Mouse (Mus musculus): Measurements from ENCODE around the gene Commd1. TPM values are rescaled to one million over a fixed set of nuclear protein-coding genes. Genes with fewer than 3 reads are reported as not detected.

The Commd1 gene
- polyA plus RNA-seq, 1 experiment from 2014 or later: 368 TPM

DNA sequence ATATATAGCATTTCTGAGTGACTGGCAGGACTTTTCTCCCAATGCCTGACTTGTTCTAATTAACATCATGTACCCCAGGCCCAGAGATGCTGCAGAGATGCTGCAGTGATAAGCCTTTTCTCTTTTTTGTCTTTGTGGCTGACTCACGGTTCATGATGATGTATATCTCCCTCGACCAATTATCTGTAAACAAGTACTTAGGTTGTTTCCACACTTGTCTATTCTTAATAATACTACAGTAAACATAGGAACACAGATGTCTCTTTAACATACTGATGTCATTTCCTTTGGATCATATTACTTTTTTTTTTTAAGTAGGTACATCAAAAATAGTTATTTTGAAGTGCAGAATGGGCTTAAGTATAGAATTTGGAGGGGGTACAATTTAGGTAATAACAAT lies 79.3 kb downstream of the Commd1 start:
- no peaks in the 10 kb centered on the region for H3K36me3 ChIP-seq
- WGBS: 39% methylated on average over 2 of the region's 2 CpGs

DNA sequence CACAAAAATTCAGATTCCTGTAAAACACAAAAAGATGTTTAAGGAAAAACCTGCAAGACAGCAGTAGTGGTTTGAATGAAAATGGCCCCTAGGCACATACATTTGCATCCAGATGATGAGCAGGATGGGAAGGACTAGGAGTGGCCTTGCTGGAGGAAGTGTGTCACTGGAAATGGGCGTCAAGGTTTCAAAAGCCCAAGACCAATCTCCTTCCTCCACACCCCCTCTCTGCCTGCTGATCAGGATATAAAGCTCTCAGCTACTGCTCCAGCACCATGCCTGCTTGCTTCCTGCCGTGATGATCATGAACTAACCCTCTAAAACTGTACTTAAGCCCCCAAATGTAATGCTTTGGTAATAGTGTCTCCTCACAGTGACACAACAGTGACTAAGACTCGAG lies 82.1 kb downstream of the Commd1 start:
- no peak for ATAC-seq (ENCODE audit: borderline replicate concordance, extremely low read depth, low FRiP score, low TSS enrichment)
- Histone ChIP-seq H3K4me2 (no peak overlapping the region), H3K36me3 (no peaks in the 10 kb centered on the region), H3K4me3 (no peak overlapping the region), H3K4me1 (no peaks in the 10 kb centered on the region), H3K27ac (no peak overlapping the region), H3K27me3 (no peaks in the 10 kb centered on the region), H3K9me3 (no peaks in the 10 kb centered on the region), H3K9ac (no peak overlapping the region)
- WGBS: 71% methylated on average over 3 of the region's 3 CpGs

More for the DNA sequence above, 79.3 kb downstream of the Commd1 start:
- H3K4me1 ChIP-seq: no peaks in the 10 kb centered on the region
- H3K27ac ChIP-seq: no peak overlapping the region
- H3K9ac ChIP-seq: no peak overlapping the region
- no peak overlapping the region for H3K4me2 ChIP-seq
- no peaks in the 10 kb centered on the region for H3K27me3 ChIP-seq
- H3K9me3 ChIP-seq: no peaks in the 10 kb centered on the region
- ATAC-seq (ENCODE audit: borderline replicate concordance, extremely low read depth, low FRiP score, low TSS enrichment): no peak
- H3K4me3 ChIP-seq: no peak overlapping the region

DNA sequence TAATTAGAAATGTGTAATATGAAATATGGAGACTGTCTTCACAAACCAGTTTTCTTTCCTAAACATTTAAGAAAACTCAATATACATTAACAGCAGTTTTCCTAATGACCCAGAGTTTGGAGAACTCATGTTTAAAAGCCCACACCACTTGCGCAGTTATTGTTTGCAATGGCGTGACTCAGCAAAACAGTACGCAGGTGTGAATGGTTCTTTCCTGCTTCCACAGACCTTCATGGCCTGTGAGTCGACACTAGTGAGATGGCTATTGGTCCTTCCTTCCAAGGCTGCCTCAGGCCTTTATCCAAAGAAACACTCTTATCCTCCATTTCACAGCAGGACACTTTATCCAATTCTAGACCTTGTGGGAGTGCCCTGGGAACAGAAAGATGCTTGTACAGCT lies 84.5 kb downstream of the Commd1 start:
- Histone ChIP-seq H3K4me2 (no peak overlapping the region), H3K9ac (no peak overlapping the region), H3K27ac (no peak overlapping the region), H3K36me3 (no peaks in the 10 kb centered on the region), H3K27me3 (no peaks in the 10 kb centered on the region), H3K4me3 (no peak overlapping the region), H3K9me3 (no peaks in the 10 kb centered on the region), H3K4me1 (no peaks in the 10 kb centered on the region)
- ATAC-seq (ENCODE audit: borderline replicate concordance, extremely low read depth, low FRiP score, low TSS enrichment): no peak
- 90% methylated on average over 4 of the region's 4 CpGs for WGBS

DNA sequence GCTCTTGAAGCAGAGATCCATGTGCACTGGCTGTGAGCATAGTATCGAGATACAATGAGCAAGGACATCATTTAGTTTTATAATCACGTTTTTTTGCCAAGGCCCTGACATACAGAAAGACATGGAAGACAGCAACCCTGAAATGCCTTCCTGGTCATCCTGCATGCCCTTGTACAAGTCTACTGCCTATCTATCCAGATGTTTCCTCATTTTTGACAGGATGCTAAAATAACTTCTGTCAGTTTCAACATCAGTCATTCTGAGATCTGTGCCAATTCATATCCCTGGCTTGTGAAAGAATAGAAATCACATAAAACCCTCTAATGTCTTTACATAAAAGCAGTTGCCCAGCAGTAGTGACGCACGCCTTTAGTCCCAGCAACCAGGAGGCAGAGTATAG lies 85.1 kb downstream of the Commd1 start:
- WGBS: 78% methylated on average over 4 of the region's 4 CpGs
- no peak overlapping the region for H3K9ac ChIP-seq
- no peak overlapping the region for H3K4me2 ChIP-seq
- H3K9me3 ChIP-seq: no peaks in the 10 kb centered on the region
- ATAC-seq (ENCODE audit: borderline replicate concordance, extremely low read depth, low FRiP score, low TSS enrichment): no peak
- H3K27me3 ChIP-seq: no peaks in the 10 kb centered on the region
- H3K27ac ChIP-seq: no peak overlapping the region
- H3K36me3 ChIP-seq: no peaks in the 10 kb centered on the region
- no peaks in the 10 kb centered on the region for H3K4me1 ChIP-seq
- H3K4me3 ChIP-seq: no peak overlapping the region

DNA sequence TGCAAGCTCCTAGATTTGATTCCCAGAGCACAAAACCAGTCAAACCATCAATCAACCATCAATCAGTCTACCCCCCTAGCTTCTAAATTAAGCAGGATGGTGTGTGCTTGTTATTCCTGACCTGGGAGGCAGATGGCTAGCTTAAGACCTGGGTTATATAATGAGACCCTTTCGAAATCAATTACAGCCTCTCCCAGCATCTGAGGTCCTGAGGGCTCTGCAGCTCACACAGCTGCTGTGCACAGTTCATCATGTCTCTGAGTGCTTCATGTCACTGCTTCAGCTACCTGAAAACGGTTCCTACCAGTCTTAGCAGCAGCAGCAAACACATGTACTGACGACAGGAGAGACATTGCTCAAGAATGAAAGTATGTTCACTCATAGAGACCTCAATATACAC lies 89.1 kb downstream of the Commd1 start:
- Histone ChIP-seq H3K4me2 (no peak overlapping the region), H3K4me1 (no peaks in the 10 kb centered on the region), H3K4me3 (no peak overlapping the region), H3K27me3 (no peaks in the 10 kb centered on the region), H3K9me3 (no peaks in the 10 kb centered on the region), H3K9ac (no peak overlapping the region), H3K36me3 (no peaks in the 10 kb centered on the region), H3K27ac (no peak overlapping the region)
- WGBS: 64% methylated on average over 3 of the region's 3 CpGs
- no peak for ATAC-seq (ENCODE audit: borderline replicate concordance, extremely low read depth, low FRiP score, low TSS enrichment)

DNA sequence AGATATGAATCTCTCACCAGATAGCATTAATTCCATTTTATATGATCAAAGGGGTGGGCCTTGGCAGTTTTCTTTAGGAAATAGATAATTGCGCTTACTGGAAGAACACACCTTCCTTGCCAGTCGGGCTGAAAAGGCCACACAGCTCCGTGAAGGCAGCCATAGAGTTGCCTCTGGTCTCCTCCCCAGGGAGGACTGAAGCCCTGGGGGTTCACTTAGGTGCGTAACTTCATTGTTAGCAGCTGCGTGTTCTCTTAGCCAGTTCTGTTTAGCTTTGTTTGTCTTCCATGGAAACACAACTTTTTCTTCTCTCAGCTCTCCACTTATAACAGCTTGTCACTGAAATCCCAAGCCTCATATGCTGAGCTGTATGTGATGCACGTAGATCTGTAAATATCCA lies 89.7 kb downstream of the Commd1 start:
- Histone ChIP-seq H3K36me3 (no peaks in the 10 kb centered on the region), H3K9ac (no peak overlapping the region), H3K9me3 (no peaks in the 10 kb centered on the region), H3K4me2 (no peak overlapping the region), H3K27me3 (no peaks in the 10 kb centered on the region), H3K27ac (no peak overlapping the region), H3K4me1 (no peaks in the 10 kb centered on the region), H3K4me3 (no peak overlapping the region)
- WGBS: 77% methylated on average over 6 of the region's 6 CpGs
- ATAC-seq (ENCODE audit: borderline replicate concordance, extremely low read depth, low FRiP score, low TSS enrichment): no peak

DNA sequence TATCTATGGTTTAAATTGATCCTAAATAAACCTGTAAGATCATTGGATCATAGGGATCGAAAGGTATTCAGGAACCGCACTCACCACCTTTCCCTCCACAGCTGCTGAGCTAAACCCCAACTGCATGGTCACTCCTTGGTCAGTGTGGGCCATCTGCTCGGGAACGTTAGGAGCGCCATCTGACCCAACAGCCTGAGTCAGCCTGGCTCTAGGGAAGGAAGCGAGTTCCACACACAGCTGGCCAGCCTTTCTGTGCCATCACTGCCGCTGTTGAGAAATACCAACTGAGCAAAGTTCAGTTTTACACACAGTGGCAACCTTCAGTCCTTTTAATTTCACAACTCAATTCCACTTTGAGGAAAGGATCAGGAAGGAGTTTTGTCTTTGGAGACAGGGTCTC lies 90.3 kb downstream of the Commd1 start:
- WGBS: 76% methylated on average over 7 of the region's 7 CpGs

DNA sequence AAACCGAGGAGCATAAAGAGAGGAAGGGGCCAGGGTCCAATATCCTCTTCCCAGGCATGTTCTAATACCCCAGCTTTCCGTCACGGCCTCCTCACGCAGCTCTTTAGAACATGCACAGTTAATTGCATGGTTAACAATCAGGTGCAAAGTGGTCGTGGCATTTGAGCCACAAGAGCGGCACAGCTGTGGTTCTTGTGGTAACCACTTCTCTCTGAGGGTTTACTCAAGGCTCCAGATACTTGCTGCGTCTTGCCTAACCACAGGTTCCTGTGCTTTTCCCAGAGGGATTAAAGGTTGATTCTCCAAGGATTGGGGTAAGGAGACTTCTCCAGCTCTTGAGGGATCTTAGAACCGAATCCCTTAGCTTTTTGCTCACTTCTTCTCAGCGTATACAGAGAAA lies 90.9 kb downstream of the Commd1 start:
- no peaks in the 10 kb centered on the region for H3K36me3 ChIP-seq
- no peak overlapping the region for H3K27ac ChIP-seq
- H3K4me3 ChIP-seq: no peak overlapping the region
- no peak overlapping the region for H3K9ac ChIP-seq
- WGBS: 66% methylated on average over 9 of the region's 9 CpGs
- H3K27me3 ChIP-seq: no peaks in the 10 kb centered on the region
- no peak for ATAC-seq (ENCODE audit: borderline replicate concordance, extremely low read depth, low FRiP score, low TSS enrichment)
- no peaks in the 10 kb centered on the region for H3K4me1 ChIP-seq
- no peak overlapping the region for H3K4me2 ChIP-seq
- no peaks in the 10 kb centered on the region for H3K9me3 ChIP-seq

More for the DNA sequence above, 90.3 kb downstream of the Commd1 start:
- no peak for ATAC-seq (ENCODE audit: borderline replicate concordance, extremely low read depth, low FRiP score, low TSS enrichment)
- no peaks in the 10 kb centered on the region for H3K9me3 ChIP-seq
- H3K4me2 ChIP-seq: no peak overlapping the region
- H3K27ac ChIP-seq: no peak overlapping the region
- H3K4me1 ChIP-seq: no peaks in the 10 kb centered on the region
- H3K27me3 ChIP-seq: no peaks in the 10 kb centered on the region
- H3K9ac ChIP-seq: no peak overlapping the region
- H3K4me3 ChIP-seq: no peak overlapping the region
- H3K36me3 ChIP-seq: no peaks in the 10 kb centered on the region

DNA sequence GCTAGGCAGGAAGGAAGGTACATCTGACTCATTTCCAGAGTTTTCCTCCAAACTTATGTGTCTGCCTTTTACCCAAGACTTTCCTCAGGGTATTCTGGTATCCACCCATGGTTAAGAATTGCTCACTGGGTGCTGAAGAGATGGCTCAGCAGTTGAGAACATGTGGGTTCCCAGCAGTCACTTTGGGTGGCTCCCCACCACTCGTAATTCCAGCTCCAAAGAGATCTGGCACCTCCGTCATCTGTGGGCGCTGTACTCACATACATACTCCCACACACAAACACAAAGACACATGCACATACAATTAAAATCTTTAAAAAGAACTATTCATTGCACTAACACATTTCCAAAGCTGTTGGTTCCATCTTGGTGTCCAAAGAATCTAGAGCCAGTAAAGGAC lies 93.0 kb downstream of the Commd1 start:
- WGBS: 90% methylated on average over 3 of the region's 3 CpGs
- Histone ChIP-seq H3K9ac (no peak overlapping the region), H3K4me2 (no peak overlapping the region), H3K4me3 (no peak overlapping the region), H3K36me3 (no peaks in the 10 kb centered on the region), H3K4me1 (no peaks in the 10 kb centered on the region), H3K27me3 (no peaks in the 10 kb centered on the region), H3K9me3 (no peaks in the 10 kb centered on the region), H3K27ac (no peak overlapping the region)
- no peak for ATAC-seq (ENCODE audit: borderline replicate concordance, extremely low read depth, low FRiP score, low TSS enrichment)

DNA sequence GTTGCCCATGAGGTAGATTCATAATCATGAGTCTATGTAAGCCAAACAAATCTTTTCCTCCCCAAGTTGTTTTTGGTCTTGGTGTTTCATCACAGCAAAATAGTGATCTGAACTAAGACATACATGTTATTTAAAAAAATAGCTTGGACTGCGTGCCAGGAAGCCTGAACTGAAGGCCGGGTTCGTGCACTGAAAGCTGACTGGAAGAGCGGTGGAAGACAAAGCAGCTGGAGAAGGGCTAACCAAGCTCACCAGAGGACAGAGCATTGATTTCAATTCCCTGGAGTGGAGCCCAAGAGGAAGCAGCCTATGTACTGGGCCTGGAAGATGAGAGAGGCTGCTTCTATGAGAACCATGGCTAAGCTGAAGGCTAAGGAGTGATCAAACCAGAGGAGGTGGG lies 95.2 kb downstream of the Commd1 start:
- Histone ChIP-seq H3K4me1 (no peaks in the 10 kb centered on the region), H3K27ac (no peak overlapping the region), H3K4me3 (no peak overlapping the region), H3K27me3 (no peaks in the 10 kb centered on the region), H3K9ac (no peak overlapping the region), H3K9me3 (no peaks in the 10 kb centered on the region), H3K4me2 (no peak overlapping the region), H3K36me3 (no peaks in the 10 kb centered on the region)
- WGBS: 73% methylated on average over 4 of the region's 4 CpGs
- ATAC-seq (ENCODE audit: borderline replicate concordance, extremely low read depth, low FRiP score, low TSS enrichment): no peak

DNA sequence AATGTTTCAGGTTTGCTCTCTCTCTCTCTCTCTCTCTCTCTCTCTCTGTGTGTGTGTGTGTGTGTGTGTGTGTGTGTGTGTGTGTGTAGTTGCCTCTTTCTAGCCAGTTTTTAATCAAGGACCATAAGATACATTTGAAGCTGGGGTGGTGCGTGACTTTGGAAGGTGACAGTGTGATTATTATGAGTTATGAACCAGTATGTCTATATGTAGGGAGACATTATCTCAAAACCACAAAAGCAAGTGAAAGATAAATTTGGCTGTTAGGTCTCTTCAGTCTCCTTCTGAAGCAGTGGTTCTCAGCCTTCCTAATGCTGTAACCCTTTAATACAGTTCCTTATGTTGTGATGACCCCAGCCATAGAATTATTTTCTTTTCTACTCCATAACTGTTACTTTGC lies 96.8 kb downstream of the Commd1 start:
- Histone ChIP-seq H3K4me2 (no peak overlapping the region), H3K9me3 (no peaks in the 10 kb centered on the region), H3K36me3 (no peaks in the 10 kb centered on the region), H3K27ac (no peak overlapping the region), H3K9ac (no peak overlapping the region), H3K4me1 (no peaks in the 10 kb centered on the region), H3K4me3 (no peak overlapping the region), H3K27me3 (no peaks in the 10 kb centered on the region)
- no peak for ATAC-seq (ENCODE audit: borderline replicate concordance, extremely low read depth, low FRiP score, low TSS enrichment)
- WGBS: 88% methylated on average over 1 of the region's 1 CpGs

DNA sequence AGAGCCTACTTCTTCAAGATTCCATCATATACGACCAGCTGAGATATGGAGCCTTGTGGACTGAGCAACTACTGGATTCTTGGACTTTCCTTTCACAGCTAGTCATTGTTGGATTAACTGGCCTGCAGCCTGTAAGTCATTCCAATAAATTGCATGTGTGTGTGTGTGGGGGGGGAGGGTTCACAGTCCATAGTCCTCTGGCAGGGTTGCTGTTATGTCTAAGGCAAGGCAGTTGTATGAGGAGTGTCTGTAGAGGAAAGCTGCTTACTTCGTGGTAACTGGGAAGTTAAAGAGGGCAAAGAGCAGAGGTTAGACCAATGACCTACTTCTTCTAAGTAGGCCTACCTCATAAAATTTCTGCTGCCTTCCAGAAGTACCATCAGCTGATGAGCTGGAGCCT lies 98.5 kb downstream of the Commd1 start:
- no peak for ATAC-seq (ENCODE audit: borderline replicate concordance, extremely low read depth, low FRiP score, low TSS enrichment)
- no peaks in the 10 kb centered on the region for H3K36me3 ChIP-seq
- no peak overlapping the region for H3K9ac ChIP-seq
- WGBS: 78% methylated on average over 2 of the region's 2 CpGs
- H3K9me3 ChIP-seq: no peaks in the 10 kb centered on the region
- no peaks in the 10 kb centered on the region for H3K4me1 ChIP-seq
- no peak overlapping the region for H3K4me3 ChIP-seq
- H3K4me2 ChIP-seq: no peak overlapping the region
- no peaks in the 10 kb centered on the region for H3K27me3 ChIP-seq
- no peak overlapping the region for H3K27ac ChIP-seq

DNA sequence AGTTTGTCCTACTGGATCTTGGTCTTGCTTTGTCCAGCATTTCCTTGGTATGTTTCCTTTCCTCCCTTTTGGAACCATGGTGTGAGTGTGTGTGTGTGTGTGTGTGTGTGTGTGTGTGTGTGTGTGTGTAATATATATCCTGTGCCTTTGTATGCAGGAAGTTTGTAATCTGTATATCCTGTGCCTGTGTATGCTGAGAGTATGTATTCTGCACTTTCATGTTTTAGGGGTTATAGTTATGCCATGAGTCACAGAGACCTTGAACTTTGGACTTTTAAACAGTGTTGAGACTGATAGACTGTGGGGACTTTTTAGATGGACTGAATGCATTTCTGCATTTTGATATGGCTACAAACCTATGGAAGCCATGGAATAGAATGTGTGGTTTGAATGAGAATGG lies 99.3 kb downstream of the Commd1 start:
- H3K9ac ChIP-seq: no peak overlapping the region
- H3K36me3 ChIP-seq: no peaks in the 10 kb centered on the region
- H3K4me3 ChIP-seq: no peak overlapping the region
- no peaks in the 10 kb centered on the region for H3K4me1 ChIP-seq
- H3K27ac ChIP-seq: no peak overlapping the region
- ATAC-seq (ENCODE audit: borderline replicate concordance, extremely low read depth, low FRiP score, low TSS enrichment): no peak
- H3K9me3 ChIP-seq: no peaks in the 10 kb centered on the region
- no peaks in the 10 kb centered on the region for H3K27me3 ChIP-seq
- no peak overlapping the region for H3K4me2 ChIP-seq

Measured in lung, embryonic 15.5 days (tissue).